Mouse (Mus musculus) liver, adult 2 months (tissue): ENCODE measurements around the gene Ptprz1.

Source experiments
- CTCF ChIP-seq: fragments of 200-500 bp; IDR thresholded peaks from 2 replicates; pipeline ENCODE4 v1.5.1; 2011; ENCODE audit warnings: low read depth, low read length, control low read depth
- POLR2A ChIP-seq: fragments of 200-500 bp; IDR thresholded peaks from 2 replicates; pipeline ENCODE4 v1.6.1; 2011; ENCODE audit warnings: low read length, control low read depth; ENCODE audit not compliant: insufficient read depth; ENCODE audit errors: extremely low read depth

DNA sequence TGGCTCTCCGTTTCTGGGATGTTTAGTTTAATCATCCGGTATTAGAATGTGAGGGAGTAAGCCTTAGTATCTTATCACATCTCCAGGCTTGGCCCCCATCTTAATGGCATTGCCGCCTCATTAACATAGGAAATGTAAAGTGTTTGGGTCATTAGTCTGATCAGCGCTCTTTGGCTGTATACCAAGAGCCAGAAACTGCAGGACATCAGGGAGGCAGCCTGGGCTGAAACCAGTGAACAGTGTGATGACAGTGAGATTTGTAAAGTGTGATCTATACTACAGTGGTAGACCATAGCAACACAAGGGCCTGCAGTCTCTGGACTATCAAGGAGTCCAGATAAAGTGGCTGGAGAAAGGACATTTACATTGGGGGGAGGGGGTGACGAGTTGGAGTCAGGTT, 62.2 kb downstream of the Ptprz1 start:
- no peak for TF ChIP-seq CTCF
- TF ChIP-seq POLR2A: no peak
